Mouse (Mus musculus) B cell, adult (primary cell): ENCODE data around the gene Ermp1. TPM values are rescaled to one million over a fixed set of nuclear protein-coding genes. Genes with fewer than 3 reads are reported as not detected.

Source experiments
- total RNA-seq: library from RNA; stranded (reverse); gene quantifications from 4 replicates; pipeline ENCODE4 v1.2.4, GENCODE M21; 2023; ENCODE audit not compliant: inconsistent age

The Ermp1 gene
- 22.8 to 25.6 TPM (median 25.0 TPM) in 4 replicates for total RNA-seq

GRCm38 (mm10) chr19:29647651-29648549 is at the start of gene Ermp1:
TSS of gene Ermp1 (minus strand) at chr19:29648415.

GRCm38 (mm10) chr19:29697245-29697874 is 49.1 kb upstream of the Ermp1 start, which contains the start of gene Mlana:
TSS of gene Mlana (plus strand) at chr19:29697824.

Other genes with a start within 250 kb of the Ermp1 start
- 5.2 to 7.7 TPM (median 5.4 TPM) in 4 replicates for gene Pdcd1lg2, start 237.5 kb downstream of the Ermp1 start, total RNA-seq
- 52.9 to 58.9 TPM (median 56.0 TPM) in 4 replicates for gene Ric1, start 126.1 kb downstream of the Ermp1 start, total RNA-seq
- 0.78 TPM in 1 of 4 replicates, not detected in the others for gene Mlana, start 49.4 kb upstream of the Ermp1 start, total RNA-seq
- gene 9930021J03Rik, start 157.6 kb upstream of the Ermp1 start, total RNA-seq, result 26.0 to 30.6 TPM (median 28.2 TPM) in 4 replicates
- gene Ranbp6, start 164.6 kb upstream of the Ermp1 start, total RNA-seq, result 25.5 to 28.3 TPM (median 27.5 TPM) in 4 replicates